Mouse (Mus musculus) testis, adult 2 months (tissue): ENCODE data around the gene Mindy3.

Experiments
- CTCF ChIP-seq: fragments of 200-500 bp; IDR thresholded peaks from 2 replicates; pipeline ENCODE4 v1.5.1; 2012; ENCODE audit warnings: low read depth, mild to moderate bottlenecking, inconsistent platforms, low read length, moderate library complexity; ENCODE audit not compliant: control insufficient read depth, insufficient read depth, insufficient replicate concordance
- POLR2A ChIP-seq: fragments of 200-500 bp; IDR thresholded peaks from 2 replicates; pipeline ENCODE4 v1.6.1; 2012; ENCODE audit warnings: low read depth, mild to moderate bottlenecking, inconsistent platforms, low read length, moderate library complexity; ENCODE audit not compliant: control insufficient read depth

GRCm38 (mm10) chr2:12411129-12411528 lies 8.1 kb downstream of the Mindy3 start:
- TF ChIP-seq CTCF: no peak
- TF ChIP-seq POLR2A: no peak
